Mouse (Mus musculus): ENCODE results near the gene Cspg4.

Gene Cspg4

DNA sequence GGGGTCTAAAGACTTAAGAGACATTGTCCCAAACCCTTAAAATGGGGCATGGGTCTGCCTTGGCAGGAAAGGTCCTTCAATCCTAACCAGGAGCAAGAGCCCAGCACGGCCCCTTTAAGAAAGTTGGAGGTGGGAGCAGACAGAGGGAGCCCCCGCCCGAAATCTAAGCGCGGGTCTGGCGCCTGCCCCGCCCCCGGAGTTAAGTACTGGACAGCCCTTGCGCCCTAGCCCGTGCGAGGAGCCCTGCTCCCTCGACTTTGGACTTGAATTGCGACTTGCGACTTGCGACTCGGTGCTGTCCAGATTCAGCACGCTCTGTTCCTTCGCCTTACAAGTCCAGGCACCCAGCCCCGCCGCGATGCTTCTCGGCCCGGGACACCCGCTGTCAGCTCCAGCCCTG, at the start of gene Cspg4:
Cspg4 (plus strand) TSS at position 202 of the 400 bp plus-strand sequence.
- in situ Hi-C loops (cut with MboI; ENCODE audit: low sequenced_read_pairs) = no loop called here

DNA sequence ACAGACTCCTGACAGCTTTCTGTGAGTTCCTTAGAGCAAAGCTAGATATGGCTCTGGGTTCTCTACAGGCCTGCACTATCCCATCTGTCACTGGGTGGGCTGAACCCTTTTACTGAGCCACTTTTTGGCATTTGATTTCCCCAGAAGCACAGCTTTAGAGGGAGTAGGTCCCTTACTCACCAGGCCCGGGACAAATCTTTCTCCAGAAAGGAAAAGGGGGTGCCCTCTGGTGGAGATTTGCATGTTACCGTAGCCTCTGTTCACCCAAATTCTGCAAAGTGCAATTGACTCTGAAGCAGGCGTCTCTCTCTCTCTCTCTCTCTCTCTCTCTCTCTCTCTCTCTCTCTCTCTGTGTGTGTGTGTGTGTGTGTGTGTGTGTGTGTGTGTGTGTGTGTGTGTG, 39.9 kb upstream of the Cspg4 start:
- in situ Hi-C loops (cut with MboI; ENCODE audit: low sequenced_read_pairs) = no loop called here

DNA sequence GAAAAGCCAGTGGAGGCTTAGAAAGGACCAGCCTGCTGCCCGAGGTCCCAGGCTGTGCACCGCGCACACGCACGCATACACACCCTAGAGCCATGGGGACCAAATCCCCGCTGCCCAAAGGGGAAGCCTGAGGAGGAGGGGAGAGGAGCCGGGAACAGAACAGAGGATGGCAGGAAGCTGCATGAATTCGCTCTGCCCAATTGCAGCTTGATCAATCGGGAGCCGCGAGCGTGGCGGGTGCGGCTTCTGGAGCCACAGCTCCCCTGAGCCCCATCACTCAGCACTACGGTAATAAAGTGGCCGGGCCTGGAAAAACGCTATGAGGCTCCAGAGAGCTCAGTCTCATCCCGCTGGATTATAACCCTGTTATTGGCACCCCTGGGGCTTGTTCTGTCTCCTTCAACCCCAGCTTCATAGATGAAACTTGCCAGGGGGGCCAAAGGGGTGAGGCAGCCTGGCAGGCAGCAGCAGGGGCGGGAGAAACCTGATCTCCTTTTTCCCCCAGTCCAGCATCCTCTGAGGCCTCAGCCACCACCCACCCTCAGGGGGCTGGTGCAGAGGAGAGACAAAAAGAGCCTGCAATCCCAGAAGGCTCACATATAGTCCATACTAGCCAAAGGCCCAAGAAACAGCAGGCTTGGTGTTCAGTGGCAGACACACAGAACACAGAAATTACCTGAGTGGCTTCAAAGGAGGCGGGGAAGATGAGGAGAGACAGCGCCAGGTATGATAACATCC, 39.2 kb upstream of the Cspg4 start:
- in situ Hi-C loops (cut with MboI; ENCODE audit: low sequenced_read_pairs) = no loop called here

GRCm38 (mm10) chr9:56828146-56828545, 36.7 kb upstream of the Cspg4 start:
- in situ Hi-C loops (cut with MboI; ENCODE audit: low sequenced_read_pairs) = no loop called here

DNA sequence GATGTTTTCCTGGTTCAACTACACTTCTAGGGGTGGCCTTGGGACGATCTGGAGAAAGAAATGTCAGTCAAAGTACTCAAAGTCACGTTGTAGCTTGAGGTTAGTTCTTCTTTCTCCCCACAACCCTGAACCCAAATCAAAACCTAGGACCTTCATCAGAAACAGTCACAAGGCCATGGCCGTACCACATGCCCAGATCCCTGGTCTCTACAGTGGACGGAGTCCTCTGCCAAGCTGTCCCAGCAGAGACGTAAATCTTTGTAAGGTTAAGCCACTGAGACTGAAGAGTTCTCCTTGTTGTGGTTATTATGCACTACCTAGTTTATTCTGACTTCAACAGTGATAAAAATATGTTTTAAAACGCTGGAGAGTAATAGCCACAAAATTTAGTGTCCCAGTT, 36.0 kb upstream of the Cspg4 start:
- in situ Hi-C loops (cut with MboI; ENCODE audit: low sequenced_read_pairs) = no loop called here

- in situ Hi-C loops (cut with MboI; ENCODE audit: low sequenced_read_pairs) = no loop called here
Observed at GRCm38 (mm10) chr9:56830162-56830561, 34.7 kb upstream of the Cspg4 start.

GRCm38 (mm10) chr9:56831904-56832303, 32.9 kb upstream of the Cspg4 start:
- in situ Hi-C loops (cut with MboI; ENCODE audit: low sequenced_read_pairs) = no loop called here

DNA sequence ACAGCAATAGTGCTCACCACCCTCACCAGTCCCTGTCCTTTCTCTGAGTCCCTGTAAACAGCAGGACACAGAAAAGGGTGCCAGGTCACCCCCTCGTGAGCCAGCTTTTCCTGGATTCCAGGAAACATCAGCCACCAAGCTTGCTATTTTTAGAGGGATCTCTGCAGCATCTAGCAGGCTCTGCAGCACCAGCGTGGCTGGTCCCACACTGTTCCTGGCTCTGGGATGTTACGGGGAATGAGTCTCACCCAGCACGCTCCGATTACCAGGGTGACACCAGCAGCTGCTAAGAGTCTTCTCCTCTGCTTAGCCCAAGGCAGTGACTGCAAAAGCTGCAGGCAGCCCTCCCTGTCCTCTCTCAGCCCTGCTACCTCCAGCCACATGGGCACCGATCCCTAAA, 31.9 kb upstream of the Cspg4 start:
- in situ Hi-C loops (cut with MboI; ENCODE audit: low sequenced_read_pairs) = no loop called here

DNA sequence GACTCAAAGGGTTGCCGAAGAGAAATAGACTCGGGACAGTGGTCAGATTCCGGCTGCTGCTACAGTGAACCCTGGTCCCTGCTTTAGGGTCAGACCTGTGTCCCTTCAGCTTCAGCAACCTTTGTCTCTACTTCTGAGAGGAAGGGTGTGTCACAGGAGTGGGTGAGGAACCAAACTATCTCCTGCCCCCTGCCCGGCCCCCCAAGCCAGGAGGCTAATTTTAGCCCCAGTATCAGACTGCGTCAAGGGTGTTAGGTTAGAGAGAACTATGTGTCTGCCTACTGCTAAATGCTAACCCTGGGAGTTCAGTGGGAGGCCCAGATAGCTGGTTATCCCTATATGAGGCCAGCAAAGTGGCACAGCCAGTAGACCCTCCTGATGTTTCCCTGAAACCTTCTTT, 29.7 kb upstream of the Cspg4 start:
- in situ Hi-C loops (cut with MboI; ENCODE audit: low sequenced_read_pairs) = no loop called here

DNA sequence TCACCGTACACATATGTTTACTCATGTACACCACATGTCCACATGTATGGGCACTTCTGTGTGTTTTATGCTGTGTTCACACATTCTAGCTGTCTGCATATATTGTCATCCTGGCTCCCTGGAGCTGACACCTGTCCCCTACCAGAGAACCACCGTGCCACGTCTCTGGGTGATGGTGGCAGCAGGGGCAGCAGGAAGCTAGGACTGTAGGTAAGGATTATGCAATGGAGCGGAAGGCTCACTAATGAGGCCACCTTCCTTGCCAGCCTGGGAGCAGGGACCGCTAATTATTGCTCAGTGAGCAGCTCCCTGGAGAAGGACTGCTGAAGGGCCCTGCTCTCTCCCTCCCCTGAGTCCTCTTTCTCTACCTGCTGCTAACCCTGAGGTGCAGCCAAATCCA, 24.1 kb upstream of the Cspg4 start:
- in situ Hi-C loops (cut with MboI; ENCODE audit: low sequenced_read_pairs) = no loop called here

GRCm38 (mm10) chr9:56841864-56842263, 23.0 kb upstream of the Cspg4 start:
- in situ Hi-C loops (cut with MboI; ENCODE audit: low sequenced_read_pairs) = no loop called here

- in situ Hi-C loops (cut with MboI; ENCODE audit: low sequenced_read_pairs) = no loop called here
Observed at GRCm38 (mm10) chr9:56842303-56842719, 22.5 kb upstream of the Cspg4 start.

GRCm38 (mm10) chr9:56843679-56844188, 21.1 kb upstream of the Cspg4 start:
- in situ Hi-C loops (cut with MboI; ENCODE audit: low sequenced_read_pairs) = no loop called here

DNA sequence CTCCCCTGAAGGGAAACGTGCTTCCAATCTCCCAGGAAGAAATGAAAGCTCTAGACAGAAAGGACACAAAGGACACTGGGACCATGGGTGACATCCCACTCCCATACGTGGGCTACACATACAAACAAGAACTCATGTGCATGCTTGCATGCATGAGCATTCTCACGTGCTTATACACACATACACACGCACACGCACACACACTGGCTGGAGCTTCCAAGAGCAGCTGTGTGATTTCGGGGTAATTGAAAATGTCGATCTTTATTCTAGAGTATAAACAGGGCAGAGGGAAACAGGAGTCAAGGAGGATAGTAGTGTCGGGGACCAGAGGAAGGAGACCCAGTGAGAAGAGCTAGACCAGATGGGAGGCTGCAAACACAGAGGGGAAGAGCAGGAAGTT, 20.2 kb upstream of the Cspg4 start:
- in situ Hi-C loops (cut with MboI; ENCODE audit: low sequenced_read_pairs) = no loop called here

GRCm38 (mm10) chr9:56847523-56847922, 17.3 kb upstream of the Cspg4 start:
- in situ Hi-C loops (cut with MboI; ENCODE audit: low sequenced_read_pairs) = no loop called here

GRCm38 (mm10) chr9:56850128-56850904, 14.5 kb upstream of the Cspg4 start:
- in situ Hi-C loops (cut with MboI; ENCODE audit: low sequenced_read_pairs) = no loop called here

DNA sequence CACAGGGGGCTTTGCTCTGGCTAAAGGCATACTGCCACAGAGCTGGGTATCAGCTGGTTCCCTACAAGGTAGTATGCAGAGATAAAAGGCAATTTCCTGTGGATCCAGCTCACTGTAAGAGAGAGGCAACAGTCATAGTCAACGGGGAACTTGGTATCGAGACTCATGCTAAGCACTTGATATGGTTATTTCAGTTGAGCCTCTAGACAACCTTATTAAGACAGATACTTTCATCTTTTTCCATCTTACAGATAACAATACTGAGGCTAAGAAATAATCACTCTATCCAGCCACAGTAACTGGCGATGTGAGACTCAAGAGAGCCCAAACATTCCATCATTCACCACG, 14.0 kb upstream of the Cspg4 start:
- in situ Hi-C loops (cut with MboI; ENCODE audit: low sequenced_read_pairs) = no loop called here

GRCm38 (mm10) chr9:56851778-56852177, 13.1 kb upstream of the Cspg4 start:
- in situ Hi-C loops (cut with MboI; ENCODE audit: low sequenced_read_pairs) = no loop called here

DNA sequence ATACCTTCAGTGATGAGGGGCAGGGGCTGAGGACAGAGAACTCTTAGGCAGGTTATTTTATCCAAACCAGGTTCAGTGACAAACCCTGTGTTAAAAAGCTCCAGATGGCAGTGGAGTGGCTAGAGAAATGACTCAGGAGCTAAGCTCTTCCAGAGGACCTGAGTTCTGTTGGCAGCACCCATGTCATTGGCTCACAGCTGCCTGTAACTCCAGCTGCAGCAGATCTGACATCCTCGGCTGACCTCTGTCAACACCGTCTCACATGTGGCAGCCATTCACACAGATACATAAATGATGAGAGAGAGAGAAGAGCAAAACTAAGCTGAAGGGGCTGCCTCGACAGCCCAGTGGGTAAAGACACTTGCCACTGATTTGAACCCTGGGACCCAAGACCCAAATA, 7.4 kb upstream of the Cspg4 start:
- in situ Hi-C loops (cut with MboI; ENCODE audit: low sequenced_read_pairs) = no loop called here

DNA sequence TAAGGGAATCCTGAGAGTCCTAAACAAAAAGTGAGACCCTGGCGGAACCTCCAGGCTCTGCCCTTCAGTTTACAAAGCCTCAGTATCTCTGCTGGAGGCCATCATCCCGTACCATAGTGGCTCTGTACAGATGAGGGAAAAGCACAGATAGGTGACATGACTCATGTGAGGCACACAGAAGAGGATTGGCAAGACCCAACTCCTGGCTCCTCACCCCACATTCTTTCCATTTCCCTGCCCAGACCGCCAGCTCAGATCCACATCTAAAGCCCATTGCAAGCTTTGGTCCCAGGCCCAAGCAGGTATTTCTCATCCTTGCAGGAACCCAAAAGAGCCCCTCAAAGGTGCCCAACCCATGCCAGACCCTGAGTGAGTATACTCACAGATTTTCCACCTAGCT, 4.8 kb upstream of the Cspg4 start:
- in situ Hi-C loops (cut with MboI; ENCODE audit: low sequenced_read_pairs) = no loop called here

DNA sequence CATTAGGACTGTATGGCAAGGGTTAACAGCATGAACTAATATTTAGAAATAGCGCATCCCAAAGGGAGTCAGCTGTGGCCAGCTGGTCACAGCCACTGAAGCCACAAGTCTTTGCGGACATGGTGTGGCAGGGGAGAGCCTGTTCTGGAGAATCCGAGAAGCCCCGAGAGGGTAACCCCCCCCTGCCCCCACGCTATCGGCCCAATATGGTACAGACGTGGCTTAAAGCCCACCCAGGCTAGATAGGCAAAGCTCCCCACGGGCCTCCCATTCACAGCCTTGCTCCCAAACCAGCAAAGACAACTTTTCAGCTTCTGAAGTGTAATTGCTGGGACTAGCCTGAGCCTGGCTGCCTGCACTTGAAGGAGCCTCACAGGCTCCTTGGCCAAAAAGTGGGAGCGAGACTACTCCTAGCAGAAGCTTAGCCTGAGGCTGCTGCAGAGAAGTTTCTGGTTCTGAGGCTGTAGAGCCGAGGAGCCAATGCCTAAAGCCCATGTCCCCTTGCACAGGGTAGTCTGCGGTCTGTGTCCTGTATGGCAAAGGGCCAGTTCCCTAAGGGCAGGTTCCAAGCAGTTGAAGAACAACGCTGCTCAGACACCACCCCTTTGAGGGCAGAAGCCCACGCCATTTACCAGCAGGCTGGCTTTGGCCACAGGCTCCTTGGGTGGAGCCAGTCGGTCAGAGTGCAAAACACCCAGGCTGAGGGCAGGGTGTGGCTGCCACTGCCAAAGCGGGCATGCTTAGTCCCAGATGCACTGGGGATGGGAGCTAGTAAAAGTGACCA, 4.2 kb upstream of the Cspg4 start:
- in situ Hi-C loops (cut with MboI; ENCODE audit: low sequenced_read_pairs) = no loop called here

DNA sequence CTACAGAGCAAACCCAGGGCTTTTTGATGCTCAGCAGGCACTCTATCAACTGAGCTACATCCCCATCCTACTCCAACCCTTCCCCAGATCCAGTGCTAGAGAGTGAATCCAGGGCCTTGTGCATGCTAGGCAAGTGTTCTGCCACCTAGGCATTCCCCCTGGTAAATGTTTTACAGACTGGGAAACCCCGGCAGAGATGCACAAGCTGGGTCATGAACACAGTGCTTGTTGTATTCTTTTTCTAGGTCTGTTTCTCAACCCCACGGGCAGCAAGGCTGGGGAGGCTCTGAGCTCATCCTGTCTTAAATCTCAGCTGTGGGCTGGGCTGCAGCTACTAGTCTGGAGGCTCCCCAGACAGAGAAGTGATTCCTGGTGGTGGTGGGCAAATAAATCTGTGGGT, 2.0 kb upstream of the Cspg4 start:
- in situ Hi-C loops (cut with MboI; ENCODE audit: low sequenced_read_pairs) = no loop called here
